Mouse (Mus musculus): ENCODE results near the gene Cphx2. TPM values are rescaled to one million over a fixed set of nuclear protein-coding genes. Genes with fewer than 3 reads are reported as not detected.
"Not testable (repeated sequence)": the region's sequence is repeated elsewhere in the genome, so short reads cannot be mapped to it uniquely, and the experiment has no call there.

The Cphx2 gene
- not detected in 2 replicates for polyA plus RNA-seq (2012; rRNA removed)

- not testable (repeated sequence) for H3K27ac ChIP-seq (ENCODE audit: insufficient read depth, low read length); H3K4me3 ChIP-seq (ENCODE audit: insufficient read depth, low read length); H3K4me1 ChIP-seq (ENCODE audit: control insufficient read depth, insufficient read depth, low read length)
Measured at GRCm38 (mm10) chr14:26081216-26081615, at the start of gene Cphx2. Gene Cphx2 (plus strand): TSS chr14:26081516.

- H3K4me1 ChIP-seq (ENCODE audit: control insufficient read depth, insufficient read depth, low read length); H3K4me3 ChIP-seq (ENCODE audit: insufficient read depth, low read length); H3K27ac ChIP-seq (ENCODE audit: insufficient read depth, low read length): not testable (repeated sequence)
Measured at GRCm38 (mm10) chr14:26034364-26034763, 47.0 kb upstream of the Cphx2 start.

GRCm38 (mm10) chr14:26035439-26035838 lies 45.9 kb upstream of the Cphx2 start:
- H3K4me1 ChIP-seq (ENCODE audit: control insufficient read depth, insufficient read depth, low read length); H3K27ac ChIP-seq (ENCODE audit: insufficient read depth, low read length); H3K4me3 ChIP-seq (ENCODE audit: insufficient read depth, low read length): not testable (repeated sequence)

GRCm38 (mm10) chr14:26042611-26043010 lies 38.7 kb upstream of the Cphx2 start, which contains the start of gene Gm9780:
Gene Gm9780 (minus strand): TSS chr14:26042711.
- H3K4me3 ChIP-seq (ENCODE audit: insufficient read depth, low read length); H3K27ac ChIP-seq (ENCODE audit: insufficient read depth, low read length); H3K4me1 ChIP-seq (ENCODE audit: control insufficient read depth, insufficient read depth, low read length): not testable (repeated sequence)

- not testable (repeated sequence) for H3K27ac ChIP-seq (ENCODE audit: insufficient read depth, low read length); H3K4me1 ChIP-seq (ENCODE audit: control insufficient read depth, insufficient read depth, low read length); H3K4me3 ChIP-seq (ENCODE audit: insufficient read depth, low read length)
Measured at GRCm38 (mm10) chr14:26045007-26045406, 36.3 kb upstream of the Cphx2 start.

- H3K27ac ChIP-seq (ENCODE audit: insufficient read depth, low read length); H3K4me1 ChIP-seq (ENCODE audit: control insufficient read depth, insufficient read depth, low read length); H3K4me3 ChIP-seq (ENCODE audit: insufficient read depth, low read length): not testable (repeated sequence)
Measured at GRCm38 (mm10) chr14:26047026-26047425, 34.3 kb upstream of the Cphx2 start.

GRCm38 (mm10) chr14:26048767-26049166 lies 32.5 kb upstream of the Cphx2 start:
- H3K27ac ChIP-seq (ENCODE audit: insufficient read depth, low read length); H3K4me1 ChIP-seq (ENCODE audit: control insufficient read depth, insufficient read depth, low read length); H3K4me3 ChIP-seq (ENCODE audit: insufficient read depth, low read length): not testable (repeated sequence)

- H3K4me3 ChIP-seq (ENCODE audit: insufficient read depth, low read length); H3K27ac ChIP-seq (ENCODE audit: insufficient read depth, low read length); H3K4me1 ChIP-seq (ENCODE audit: control insufficient read depth, insufficient read depth, low read length): not testable (repeated sequence)
Measured at GRCm38 (mm10) chr14:26058184-26058583, 23.1 kb upstream of the Cphx2 start.

- H3K27ac ChIP-seq (ENCODE audit: insufficient read depth, low read length); H3K4me3 ChIP-seq (ENCODE audit: insufficient read depth, low read length); H3K4me1 ChIP-seq (ENCODE audit: control insufficient read depth, insufficient read depth, low read length): not testable (repeated sequence)
Measured at GRCm38 (mm10) chr14:26059362-26059761, 22.0 kb upstream of the Cphx2 start.

GRCm38 (mm10) chr14:26066574-26067324 lies 14.6 kb upstream of the Cphx2 start:
- not testable (repeated sequence) for H3K27ac ChIP-seq (ENCODE audit: insufficient read depth, low read length); H3K4me1 ChIP-seq (ENCODE audit: control insufficient read depth, insufficient read depth, low read length); H3K4me3 ChIP-seq (ENCODE audit: insufficient read depth, low read length)

- not testable (repeated sequence) for H3K4me1 ChIP-seq (ENCODE audit: control insufficient read depth, insufficient read depth, low read length); H3K27ac ChIP-seq (ENCODE audit: insufficient read depth, low read length); H3K4me3 ChIP-seq (ENCODE audit: insufficient read depth, low read length)
Measured at GRCm38 (mm10) chr14:26067325-26067633, 14.0 kb upstream of the Cphx2 start, which contains the start of gene Tmem254c. Gene Tmem254c (minus strand): TSS chr14:26067355.

GRCm38 (mm10) chr14:26076620-26077390 lies 4.5 kb upstream of the Cphx2 start:
- H3K27ac ChIP-seq (ENCODE audit: insufficient read depth, low read length) = not testable (repeated sequence)

GRCm38 (mm10) chr14:26081997-26082396 lies 681 bp downstream of the Cphx2 start, which contains the start of gene Cphx3:
Gene Cphx3 (plus strand): TSS chr14:26082297.
- H3K4me1 ChIP-seq (ENCODE audit: control insufficient read depth, insufficient read depth, low read length); H3K27ac ChIP-seq (ENCODE audit: insufficient read depth, low read length); H3K4me3 ChIP-seq (ENCODE audit: insufficient read depth, low read length): not testable (repeated sequence)

More at GRCm38 (mm10) chr14:26076620-26077390, 4.5 kb upstream of the Cphx2 start:
- H3K4me1 ChIP-seq (ENCODE audit: control insufficient read depth, insufficient read depth, low read length); H3K4me3 ChIP-seq (ENCODE audit: insufficient read depth, low read length): not testable (repeated sequence)

- H3K4me3 ChIP-seq (ENCODE audit: insufficient read depth, low read length); H3K4me1 ChIP-seq (ENCODE audit: control insufficient read depth, insufficient read depth, low read length); H3K27ac ChIP-seq (ENCODE audit: insufficient read depth, low read length): not testable (repeated sequence)
Measured at GRCm38 (mm10) chr14:26097622-26098021, 16.3 kb downstream of the Cphx2 start.

- H3K27ac ChIP-seq (ENCODE audit: insufficient read depth, low read length); H3K4me3 ChIP-seq (ENCODE audit: insufficient read depth, low read length); H3K4me1 ChIP-seq (ENCODE audit: control insufficient read depth, insufficient read depth, low read length): not testable (repeated sequence)
Measured at GRCm38 (mm10) chr14:26118150-26118549, 36.8 kb downstream of the Cphx2 start, which contains the start of gene Duxbl2. Gene Duxbl2 (plus strand): TSS chr14:26118349.

- H3K4me1 ChIP-seq (ENCODE audit: control insufficient read depth, insufficient read depth, low read length); H3K4me3 ChIP-seq (ENCODE audit: insufficient read depth, low read length); H3K27ac ChIP-seq (ENCODE audit: insufficient read depth, low read length): not testable (repeated sequence)
Measured at GRCm38 (mm10) chr14:26118550-26119000, 37.3 kb downstream of the Cphx2 start.
